Mouse (Mus musculus) spleen, postnatal 36 days (tissue): ENCODE measurements around the gene Ccdc73.

Experiments used
- DNase-seq, 2 experiments: peaks; one replicate each; pipeline ENCODE4 v3.0.0; 2022; ENCODE audit warnings: low spot score in 2 of 2, mixed read lengths in 1 of 2

Gene Ccdc73

DNA sequence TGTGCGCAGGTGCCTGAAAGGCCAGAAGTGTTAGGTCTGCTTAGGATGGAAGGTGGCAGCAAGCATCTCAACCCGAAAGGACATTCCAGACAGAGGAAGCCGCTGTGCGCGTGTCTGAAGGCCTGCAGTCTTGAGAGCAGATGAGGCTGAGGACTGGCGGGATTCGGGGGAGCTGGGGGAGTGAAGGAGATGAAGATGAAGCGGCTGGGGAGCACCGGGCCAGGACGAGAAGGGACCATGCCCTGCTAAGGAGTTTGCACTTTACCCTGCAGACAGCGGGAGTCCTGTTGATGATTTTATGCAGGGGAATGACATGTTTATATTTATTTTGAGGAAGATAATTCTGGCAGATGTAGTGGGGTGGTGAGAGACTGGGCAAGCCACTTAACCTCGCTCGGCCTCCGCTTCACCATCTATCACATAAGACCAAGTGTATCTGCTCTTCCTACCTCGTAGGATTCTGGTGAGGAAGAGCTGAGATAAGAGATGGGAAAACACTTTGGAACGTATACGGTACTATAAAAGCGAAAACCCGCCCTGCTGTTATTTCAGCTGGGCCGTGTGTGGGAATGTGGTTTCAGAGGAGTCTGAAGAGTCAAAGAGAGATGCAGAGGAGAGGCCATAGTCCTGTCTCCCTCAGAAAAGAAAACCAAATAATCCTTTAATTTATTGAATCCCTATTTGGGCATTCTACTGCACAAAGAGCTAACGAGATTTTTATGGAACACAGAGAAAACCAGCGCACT, 159.5 kb downstream of the Ccdc73 start:
- no peak for DNase-seq

DNA sequence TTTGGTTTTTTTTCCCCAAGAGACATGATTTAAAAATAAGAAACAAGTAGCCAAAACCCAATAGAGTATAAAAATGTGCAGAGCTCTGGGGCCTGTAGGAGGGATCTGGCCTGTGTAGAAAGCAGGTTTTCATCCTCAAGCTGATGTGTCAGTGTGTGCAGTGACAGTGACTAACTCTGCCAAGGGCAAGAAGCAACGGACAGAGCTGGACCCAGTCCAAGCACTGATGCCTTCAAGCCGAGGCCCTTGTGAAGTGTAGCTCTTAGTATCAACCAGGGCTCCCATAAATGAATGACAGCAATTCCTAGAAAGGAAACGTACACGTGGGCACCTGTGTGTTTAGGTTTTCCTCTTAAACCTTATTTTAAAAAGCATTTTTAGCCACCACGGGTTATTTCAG, 161.2 kb downstream of the Ccdc73 start:
- DNase-seq: no peak

DNA sequence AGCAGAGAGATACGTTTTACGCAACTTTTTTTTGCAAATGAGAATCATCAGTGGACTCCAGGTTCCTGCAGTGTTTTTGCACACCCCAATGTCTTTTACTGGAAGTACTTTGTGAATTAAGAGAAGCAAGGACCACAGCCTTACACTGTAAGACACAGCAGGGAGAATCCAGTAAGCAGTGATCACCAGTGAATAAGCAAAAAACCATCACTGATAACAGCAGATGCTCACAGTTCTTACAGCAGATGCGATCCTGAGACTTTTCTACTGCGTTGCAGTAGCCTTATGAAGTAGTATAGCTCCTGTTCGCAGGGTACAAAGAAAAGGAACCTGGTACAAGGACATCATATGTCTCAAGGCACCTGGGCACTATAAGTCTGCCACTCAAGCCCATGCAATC, 162.9 kb downstream of the Ccdc73 start:
- DNase-seq: no peak

DNA sequence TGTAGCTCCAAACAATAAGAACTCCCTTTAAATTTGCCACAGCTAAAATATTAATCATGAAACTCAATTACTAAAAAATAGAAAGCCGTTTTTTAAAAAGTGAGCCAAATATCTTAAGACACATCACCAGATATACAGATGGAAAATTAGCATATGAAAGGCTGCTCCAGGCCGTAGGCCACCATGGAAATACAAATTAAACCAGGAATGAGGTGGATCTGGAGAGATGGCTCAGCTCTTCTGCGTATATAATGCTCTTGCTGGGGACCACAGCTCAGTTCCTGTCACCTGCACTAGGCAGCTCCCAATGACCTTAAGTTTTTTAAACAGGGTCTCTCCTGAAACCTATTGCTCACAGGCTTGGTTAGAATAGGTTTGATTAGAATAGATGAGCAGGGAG, 166.5 kb downstream of the Ccdc73 start:
- no peak for DNase-seq

DNA sequence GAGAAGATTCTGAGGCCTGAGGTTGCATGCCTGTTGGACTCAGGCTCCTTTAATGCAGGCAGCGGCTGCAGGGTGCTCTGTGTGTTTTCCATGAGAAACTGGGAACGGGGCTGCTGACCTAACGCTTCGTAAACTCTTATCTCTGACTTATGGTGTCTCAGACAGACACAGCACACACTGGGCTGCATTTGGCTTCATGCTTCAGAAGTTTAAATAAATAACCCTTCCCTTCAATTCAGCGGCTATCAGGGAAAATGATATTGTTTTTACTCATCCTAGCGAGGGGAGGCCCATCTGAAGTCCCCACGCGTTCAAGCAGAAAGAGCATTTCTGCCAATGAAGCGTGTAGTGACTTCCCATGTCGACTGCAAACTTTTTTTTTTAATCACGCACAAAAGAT, 168.4 kb downstream of the Ccdc73 start:
- DNase-seq: no peak

DNA sequence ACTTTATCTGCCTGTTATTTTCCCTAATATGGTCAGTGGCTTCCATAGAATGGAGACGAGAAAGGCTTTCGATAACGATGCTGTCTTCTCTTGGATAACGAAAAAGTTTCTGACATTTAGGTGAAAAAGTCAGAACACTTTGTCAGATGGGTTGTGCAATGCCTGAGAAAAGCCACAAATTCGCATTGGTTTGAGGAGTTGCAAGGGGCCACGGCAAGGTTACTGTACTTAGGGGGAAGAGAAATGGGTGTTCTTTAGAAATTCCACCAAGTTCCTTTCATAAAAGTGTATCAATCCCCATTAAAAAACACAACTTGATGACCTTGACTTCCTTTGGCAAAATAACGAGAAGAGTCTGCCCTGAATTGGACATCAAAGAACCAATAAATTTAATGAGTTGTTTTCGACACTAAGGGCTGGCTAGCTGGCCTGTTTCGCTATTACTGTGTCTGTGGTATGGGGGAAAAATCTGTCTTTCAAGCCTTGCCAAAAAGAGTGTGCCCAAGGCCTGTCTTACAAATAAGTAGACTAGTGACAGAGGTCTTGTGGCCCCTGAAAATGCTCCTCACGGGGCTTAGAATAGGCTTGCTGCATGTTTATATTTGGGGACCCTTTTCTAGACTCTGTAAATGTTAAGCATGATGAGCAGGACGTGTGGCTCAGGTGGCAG, 168.9 kb downstream of the Ccdc73 start:
- DNase-seq: no peak

DNA sequence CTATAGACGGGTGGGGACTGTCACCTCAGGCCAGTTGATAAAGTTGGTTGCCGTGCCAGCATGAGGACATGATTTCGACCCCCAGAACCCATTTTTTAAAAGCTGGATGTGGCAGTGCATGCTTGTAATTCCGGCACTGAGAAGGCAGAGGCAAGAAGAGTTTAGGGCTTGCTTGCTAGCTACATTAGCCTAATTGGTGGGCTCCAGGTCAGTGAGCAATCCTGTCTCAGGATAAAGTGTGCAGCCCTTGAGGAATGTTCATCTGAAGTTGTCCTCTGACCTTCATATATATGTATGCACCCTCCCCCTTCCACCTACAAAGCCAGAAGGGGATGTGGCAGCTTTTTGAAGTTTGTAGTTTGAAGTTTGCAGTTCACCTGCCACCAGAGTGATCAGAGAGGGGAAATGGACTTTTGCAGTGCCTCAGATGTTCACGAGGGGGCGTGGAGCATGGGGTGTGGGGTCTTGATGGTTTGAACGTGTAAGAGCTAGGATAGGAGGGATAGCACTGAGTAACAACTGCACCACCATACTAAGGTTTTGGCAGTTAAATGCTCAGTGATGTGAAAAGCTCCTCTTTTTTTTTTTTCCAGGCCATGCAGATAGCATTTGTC, 170.5 kb downstream of the Ccdc73 start:
- no peak for DNase-seq

DNA sequence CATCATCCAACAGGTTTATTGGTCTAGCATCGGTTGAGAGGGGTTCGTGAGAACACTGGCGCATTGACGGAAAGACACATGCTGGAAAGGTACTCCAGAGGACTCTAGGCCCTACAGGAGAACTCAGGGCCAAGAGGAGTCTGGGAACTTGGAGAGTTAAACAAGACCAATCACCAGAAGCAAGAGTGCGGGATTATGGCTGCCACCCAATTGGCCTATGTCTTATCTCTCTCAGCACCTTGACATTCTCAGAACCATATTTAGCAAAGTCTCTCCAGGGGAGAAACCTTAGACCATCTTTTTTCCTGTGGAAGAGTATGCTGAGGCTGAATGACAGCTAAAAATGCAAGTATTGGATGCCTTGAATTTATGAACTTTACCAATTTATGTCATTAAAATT, 171.3 kb downstream of the Ccdc73 start:
- no peak for DNase-seq

DNA sequence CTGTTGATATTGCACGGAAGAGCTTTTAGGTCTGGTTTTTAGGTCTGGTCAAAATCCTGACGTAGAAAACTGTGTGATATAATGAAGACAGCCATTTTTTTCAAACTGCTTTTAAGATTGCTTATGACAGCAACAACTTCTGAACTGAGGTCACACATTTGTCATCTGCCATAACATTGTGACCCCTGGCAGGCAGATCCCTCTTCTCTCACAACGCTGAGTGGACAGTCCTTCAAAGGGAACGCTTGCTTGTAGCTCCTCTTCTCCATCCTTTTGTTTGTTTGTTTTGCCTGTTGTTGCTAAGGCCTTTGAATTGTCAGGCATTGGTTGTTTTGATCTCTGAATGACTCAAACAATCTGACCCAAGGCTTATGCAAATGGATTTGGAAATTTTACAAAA, 173.3 kb downstream of the Ccdc73 start:
- DNase-seq: no peak

DNA sequence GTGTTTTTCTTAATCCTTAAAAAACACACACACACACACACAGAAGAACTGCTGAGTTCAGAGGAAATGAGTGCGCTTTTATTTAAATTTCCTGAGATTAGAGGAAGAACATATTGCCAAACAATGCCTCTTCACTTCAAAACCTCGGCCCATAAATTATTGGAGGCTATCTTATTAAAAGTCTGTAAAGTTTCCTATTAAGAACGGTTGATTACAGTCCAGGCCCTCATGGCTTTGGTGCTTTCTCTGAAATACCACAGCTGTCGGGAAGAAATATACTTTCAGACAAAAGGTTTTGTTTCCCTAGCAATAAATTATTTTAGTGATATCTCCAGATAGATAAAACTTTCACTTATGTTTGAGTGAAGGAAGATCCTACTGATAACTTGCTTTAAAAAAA, 175.5 kb downstream of the Ccdc73 start:
- no peak for DNase-seq

DNA sequence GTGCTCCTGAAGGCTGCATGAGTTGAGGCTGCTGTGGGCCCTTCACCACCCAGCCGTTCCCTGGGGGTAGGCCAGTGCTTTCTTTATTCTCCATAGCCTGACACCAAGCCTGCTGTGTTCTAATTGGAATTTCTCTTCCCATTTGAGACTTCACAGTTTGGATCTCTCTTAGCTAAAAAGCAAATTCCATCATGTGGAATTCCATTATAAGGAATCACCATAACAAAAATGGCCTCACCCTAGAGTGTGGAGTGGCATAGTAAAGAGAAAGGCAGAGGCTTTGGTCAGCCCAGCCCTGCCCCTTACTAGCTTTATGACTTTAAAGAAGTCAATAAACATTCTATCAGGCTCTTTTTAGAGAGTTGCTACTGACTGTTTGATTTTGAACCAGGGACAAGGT, 180.7 kb downstream of the Ccdc73 start:
- DNase-seq: no peak

DNA sequence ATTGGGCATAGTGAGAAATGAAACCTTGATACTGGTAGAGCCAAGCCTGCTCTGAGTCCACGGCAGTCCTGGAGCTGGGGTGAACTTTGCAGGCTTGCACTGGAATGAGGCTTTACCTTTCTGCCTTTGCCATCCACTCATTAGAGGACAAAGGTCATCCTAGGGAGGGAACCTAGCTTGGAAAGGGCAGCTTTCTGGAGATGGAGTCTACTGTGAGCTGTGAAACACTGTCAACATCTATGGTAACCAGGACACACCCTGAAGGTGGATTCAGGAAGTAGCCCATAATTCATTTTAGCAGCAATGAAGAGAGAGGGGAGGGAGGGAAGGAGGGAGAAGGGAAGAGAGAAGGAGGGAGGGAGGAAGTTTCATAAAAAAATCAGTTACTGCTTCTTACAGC, 187.9 kb downstream of the Ccdc73 start:
- DNase-seq: no peak

DNA sequence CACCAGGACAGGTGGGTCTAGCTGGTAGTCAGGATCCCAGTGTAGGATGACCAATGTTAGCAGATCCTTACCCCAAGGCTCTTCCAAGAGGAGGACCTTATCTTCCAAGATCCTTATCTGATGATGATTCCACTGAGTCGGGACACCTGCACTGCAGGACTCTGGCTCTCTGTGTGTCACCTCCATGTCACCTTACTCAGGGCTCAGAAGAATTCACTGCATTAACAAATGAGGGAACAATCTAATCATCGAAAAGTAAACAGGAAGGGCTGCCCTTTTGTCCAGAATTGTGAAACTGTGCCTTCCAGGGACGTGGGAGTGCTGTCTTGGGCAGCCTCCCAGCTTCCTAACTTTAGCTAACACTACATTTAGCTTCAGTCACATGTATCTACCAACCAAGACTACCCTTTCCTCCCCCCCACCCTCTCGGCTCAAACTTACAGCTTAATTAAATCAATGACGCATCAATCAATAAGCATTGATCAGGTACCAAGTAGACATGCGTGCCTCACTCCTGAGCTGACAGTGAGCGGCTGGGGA, 191.0 kb downstream of the Ccdc73 start:
- DNase-seq: no peak

DNA sequence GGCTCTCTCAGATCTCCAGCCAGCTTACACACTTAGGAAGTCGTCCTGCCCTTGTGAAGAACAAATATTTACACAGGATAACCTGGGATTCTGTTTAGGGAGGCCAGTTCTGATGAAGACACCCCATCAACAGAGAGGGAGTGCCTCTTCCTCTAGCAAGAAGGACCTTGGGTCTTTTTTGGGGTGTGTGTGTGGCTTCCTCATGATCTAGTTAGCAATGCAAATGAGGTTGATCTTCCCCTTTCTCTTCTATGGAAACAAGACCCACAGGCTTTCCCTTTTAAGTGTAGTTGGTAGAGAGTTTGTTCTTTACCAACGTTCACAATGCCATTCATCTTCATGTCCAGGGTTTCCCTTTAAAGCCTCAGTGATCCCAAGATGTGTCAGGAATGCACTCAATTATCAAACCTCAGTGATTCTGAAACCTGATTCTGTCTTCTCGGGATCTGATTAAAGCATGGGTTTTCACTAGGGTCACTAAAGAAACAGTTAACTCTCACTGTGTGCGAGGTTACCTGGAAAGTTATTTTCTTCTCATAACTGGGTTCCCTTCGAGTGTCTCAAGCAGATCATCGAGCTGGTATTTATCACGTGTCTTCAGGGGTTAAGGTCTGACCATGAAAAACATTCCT, 195.3 kb downstream of the Ccdc73 start:
- DNase-seq: peak; percentile 13 to 14
